Mouse (Mus musculus) gastrocnemius, adult 18-20 months (tissue): ENCODE data around the gene Zfp983. TPM values are rescaled to one million over a fixed set of nuclear protein-coding genes. Genes with fewer than 3 reads are reported as not detected.
A peak's percentile ranks its signal among the peaks of the same experiment; 100 is the strongest.
"Not testable (repeated sequence)": the region's sequence is repeated elsewhere in the genome, so short reads cannot be mapped to it uniquely, and the experiment has no call there.

Experiments
- DNase-seq: peaks from one replicate; pipeline ENCODE4 v3.0.0; 2021; ENCODE audit warnings: low spot score
- long read RNA-seq, 2 experiments: library from polyadenylated mRNA; stranded (forward); transcript quantifications; one replicate each; pipeline ENCODE4 v2.0.0; 2021
- total RNA-seq, 2 experiments: library from RNA; stranded (reverse); gene quantifications; 2 replicates each; pipeline ENCODE4 v1.2.3; 2021

Gene Zfp983
- total RNA-seq, result 1 to 10 TPM; 1.7 to 1.9 TPM
- long read RNA-seq, experiment 1, partial matches to known transcripts, result 0 of 3 reads
- long read RNA-seq, experiment 1, other reads (novel, unspliced or antisense), result 3 of 3 reads
- long read RNA-seq, experiment 2, partial matches to known transcripts, result 0 of 1 reads
- long read RNA-seq, experiment 2, other reads (novel, unspliced or antisense), result 1 of 1 reads

GRCm38 (mm10) chr17:21650364-21650907, at the start of gene Zfp983:
Gene Zfp983 (plus strand): TSS chr17:21650624.
- peak; percentile 77 for DNase-seq

DNA sequence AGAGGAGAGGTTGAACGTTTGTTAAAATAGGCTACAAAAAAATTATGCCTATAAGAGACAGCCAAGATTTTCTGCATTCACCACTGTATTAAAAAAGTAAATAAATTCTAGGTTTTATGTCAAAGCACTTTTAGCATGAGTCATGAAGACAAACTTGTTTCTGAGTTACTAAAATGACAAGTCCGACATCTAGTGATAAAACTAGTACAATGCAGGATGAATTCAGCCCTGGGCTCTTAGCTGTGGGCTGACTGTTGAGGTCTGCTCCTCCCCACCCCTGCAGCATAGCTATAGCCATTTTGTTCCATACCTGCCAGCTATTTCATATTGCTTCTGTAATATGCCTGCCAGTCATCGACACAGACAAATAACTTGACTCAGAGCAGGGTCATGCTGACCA, 34.1 kb upstream of the Zfp983 start:
- DNase-seq, result no peak

- DNase-seq, result no peak
Measured at GRCm38 (mm10) chr17:21617352-21617751, 33.1 kb upstream of the Zfp983 start.

- no peak for DNase-seq
Measured at GRCm38 (mm10) chr17:21623647-21624046, 26.8 kb upstream of the Zfp983 start.

DNA sequence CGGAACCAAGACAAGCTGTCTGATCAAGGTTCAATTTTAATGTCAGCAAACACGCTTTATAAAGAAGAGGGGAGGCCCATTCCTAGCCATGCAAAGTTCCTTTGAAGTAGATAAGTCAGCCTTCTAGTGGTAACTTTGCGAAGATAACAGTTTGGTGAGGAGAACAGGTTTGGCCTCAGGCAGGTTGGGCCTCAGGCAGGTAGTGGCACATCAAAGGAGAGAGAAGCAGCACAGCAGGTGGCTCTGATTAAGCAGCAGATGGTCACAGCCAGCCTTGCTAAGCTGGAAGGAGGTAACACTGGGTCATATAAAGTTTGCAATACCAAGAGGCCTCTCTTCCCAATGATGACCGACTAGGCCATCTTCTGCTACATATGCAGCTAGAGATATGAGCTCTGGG, 14.7 kb upstream of the Zfp983 start:
- not testable (repeated sequence) for DNase-seq

DNA sequence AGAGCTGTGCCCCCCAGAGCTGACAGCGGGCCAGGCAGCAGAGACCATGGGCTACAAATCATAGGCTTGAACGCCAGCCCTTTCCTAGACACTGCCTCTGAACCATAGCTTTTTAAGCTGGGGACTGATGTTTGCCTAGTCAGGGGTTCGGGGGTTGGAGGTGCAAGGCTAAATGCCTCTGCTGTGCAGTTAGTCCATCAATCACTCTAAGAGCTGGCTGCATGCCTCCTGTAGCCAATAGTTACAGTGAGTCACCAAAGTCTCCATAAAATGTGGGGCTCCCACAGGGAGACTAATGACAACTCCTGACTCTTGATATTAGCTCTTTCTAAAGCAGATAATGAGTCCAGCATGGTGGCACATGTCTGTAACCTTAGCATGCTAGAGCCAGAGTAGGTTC, 1.6 kb upstream of the Zfp983 start:
- no peak for DNase-seq

- DNase-seq, result peak; percentile 3
Measured at GRCm38 (mm10) chr17:21649936-21650335, 488 bp upstream of the Zfp983 start.

DNA sequence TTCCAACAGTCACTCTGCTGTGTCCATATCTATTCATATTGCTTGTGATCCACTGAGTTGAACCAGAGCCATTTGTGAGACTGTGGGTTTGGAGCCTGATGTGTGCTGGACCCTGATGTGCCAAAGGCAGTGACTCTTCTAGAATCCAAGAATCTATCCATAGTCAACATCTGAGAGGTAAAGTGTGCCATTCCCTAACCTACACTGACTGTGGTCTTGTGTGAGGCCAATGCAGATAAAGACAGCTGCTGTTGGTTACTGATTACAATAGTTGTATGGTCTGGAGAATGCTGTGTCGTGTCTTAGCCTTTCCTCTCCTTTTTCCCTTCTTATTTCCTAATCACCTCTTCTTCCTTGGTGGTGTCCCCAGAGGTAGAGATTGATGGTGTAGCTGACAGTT, 28.4 kb downstream of the Zfp983 start:
- DNase-seq, result not testable (repeated sequence)

DNA sequence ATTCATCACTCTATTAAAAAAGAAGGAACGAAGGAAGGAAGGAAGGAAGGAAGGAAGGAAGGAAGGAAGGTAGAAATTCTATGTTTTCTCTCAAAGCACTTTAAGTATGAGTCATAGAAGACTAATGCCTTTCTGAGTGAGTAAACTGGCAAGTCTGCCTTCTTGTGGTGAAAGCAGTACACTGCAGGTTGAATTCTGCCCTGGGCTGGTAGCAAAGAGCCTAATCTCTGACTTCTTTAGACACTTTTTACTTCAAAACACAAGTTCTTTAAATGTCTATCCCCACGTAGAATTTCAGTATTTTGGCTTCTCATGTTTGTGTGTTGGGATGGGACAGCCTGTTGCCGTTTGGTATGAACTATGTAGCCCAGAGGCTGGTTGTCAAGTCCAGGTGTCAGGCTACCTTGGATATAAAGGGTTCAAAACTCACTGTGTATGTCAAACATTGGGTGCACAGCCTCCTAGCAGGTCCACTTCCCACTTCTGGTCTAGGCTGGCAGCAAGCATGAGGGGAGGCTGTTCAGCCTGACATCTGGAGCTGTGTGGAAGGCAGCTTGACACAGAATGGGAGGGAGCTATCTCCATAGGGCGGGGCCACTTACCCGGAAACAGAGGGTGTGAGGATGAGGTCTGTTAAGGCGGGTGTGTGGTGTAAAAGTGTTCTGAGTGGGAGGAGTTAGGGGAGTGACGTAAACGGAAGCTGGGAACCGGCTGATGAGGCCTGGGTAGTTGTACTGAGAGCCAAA, 29.0 kb downstream of the Zfp983 start:
- DNase-seq, result peak; percentile 89

DNA sequence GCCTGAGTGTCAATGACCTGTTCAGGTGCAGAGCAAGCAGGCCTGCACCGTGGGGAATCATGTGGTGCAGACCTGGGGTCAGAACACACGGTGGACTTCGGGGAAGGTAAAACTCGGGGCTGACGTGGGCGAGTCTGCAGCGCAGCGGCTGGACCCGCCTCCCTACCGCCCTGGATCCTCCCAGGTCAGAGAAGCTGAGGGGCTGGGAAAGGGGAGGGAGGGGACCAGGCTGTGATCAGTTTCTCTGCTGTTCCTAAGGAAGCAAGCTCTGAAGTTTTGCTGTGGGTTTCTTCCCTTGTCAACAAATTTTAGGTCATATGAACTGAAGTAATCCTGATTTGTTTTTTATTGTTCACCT, 29.6 kb downstream of the Zfp983 start:
- not testable (repeated sequence) for DNase-seq

- DNase-seq, result no peak
Measured at GRCm38 (mm10) chr17:21691560-21691959, 41.1 kb downstream of the Zfp983 start, which contains the start of gene Gm10226. Gene Gm10226 (plus strand): TSS chr17:21691860.

DNA sequence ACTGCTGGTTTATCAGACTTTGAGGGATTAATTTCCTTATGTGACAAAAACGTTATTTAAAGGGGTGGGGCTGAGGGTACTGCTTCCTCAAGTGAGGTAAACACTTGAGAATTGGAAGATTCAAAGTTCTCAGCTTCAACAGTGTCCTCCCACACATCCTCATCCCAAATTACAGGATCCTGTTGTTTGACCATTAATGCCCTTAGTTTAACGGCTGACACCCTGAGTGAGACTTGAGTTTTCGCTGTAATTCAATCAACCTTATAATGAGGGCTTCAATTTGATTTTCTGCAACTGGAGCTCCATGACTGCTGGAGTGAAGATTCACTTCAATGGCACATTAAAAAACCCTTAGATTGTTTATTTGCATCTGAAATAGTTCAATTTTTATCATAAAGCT, 42.9 kb downstream of the Zfp983 start:
- DNase-seq, result no peak

- no peak for DNase-seq
Measured at GRCm38 (mm10) chr17:21696073-21696472, 45.6 kb downstream of the Zfp983 start.

DNA sequence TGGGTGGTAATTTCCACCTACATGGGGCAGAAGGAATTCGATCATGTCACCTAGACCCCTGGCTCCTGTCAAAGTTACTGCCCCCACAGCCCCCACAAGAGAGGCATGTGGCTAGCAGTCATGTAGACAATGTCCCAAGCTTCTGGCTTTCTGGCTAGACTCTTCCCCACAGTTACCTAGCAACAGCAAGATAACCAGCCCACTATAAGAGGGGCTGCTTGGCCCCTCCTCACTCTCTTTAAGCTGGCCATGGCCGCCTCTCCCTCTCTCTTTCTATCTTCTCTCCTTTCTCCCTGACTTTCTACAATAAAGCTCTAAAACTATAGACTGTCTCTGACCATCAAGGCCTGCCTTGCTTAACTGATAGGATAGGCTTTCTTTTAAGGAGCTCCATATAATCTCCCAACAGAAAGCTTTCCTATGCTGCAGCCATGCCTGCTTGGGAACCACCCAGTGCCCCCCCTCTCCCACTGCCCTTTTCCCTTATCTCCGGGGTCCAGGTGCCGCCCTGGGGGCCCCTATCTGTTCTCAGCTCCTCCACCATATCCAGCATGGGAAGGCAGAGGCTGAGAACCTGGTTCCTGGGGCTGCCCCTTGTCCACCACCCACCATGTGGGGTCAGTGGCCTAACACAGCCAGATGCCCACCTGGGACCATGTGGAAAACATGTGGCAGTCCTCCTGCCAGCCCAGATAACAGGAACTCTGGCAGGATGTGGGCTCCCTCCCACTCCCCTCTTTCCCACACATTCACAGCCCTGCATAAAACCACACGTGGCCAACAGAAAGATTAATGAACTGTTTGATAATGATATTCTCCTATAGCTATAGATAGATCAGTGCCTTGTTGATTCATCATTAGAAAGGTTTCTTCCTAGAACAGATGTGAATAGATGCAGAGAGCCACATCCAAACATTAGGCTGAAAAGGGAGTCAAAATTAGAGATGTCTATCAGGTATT, 52.1 kb downstream of the Zfp983 start:
- DNase-seq, result no peak

DNA sequence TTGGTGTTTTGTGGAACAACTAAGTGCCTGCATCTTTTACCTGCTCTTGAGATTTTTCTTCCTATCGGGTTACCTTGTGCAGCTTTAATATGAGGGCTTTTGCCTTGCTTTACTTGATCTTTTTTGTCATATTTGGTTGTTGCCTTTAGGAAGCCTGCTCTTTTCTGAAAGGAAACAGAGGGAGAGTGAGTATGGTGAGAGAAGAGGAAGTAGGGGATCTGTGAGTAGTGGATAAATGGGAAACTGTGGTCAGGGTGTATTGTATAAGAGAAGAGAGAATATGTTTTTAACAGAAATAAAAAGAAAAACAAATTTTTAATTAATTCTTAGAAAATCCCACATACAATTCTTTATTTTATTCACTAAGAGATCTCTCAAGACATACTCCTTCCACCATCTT, 53.0 kb downstream of the Zfp983 start:
- DNase-seq, result no peak

DNA sequence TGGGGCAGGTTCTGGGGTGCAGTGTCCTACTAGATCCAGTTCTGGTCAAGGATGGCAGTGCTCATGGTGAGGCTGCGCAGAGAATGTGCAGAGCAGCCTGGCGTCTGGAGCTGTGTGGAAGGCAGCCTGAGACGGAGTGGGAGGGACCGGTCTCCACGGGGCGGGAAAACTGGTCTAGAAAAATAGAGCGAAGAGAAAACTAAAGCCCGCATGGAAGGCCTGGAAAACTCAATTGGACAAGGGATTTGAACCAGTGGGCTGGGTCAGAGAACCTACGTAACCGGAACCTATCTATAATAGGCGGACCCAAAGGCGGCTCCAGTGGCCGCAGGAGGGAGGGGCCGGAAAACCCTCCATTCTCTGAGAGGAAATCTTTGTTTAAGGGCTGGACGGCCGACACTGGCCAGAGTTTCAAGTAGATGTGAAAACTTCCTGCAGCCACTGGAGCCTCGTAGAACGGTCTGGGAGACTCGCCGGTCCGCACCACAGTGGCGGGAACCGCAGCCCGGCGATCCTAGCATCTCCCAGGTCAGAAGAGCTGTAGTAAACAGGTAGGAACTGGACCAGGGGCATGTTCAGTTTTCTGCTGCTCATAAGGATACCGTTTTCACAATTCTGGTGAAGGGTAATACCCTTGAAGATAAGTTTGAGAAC, 57.0 kb downstream of the Zfp983 start, which contains the start of gene Zfp760:
Gene Zfp760 (plus strand): TSS at position 399 of the 654 bp plus-strand sequence.
- DNase-seq, result peak; percentile 82

- no peak for DNase-seq
Measured at GRCm38 (mm10) chr17:21708401-21708800, 58.0 kb downstream of the Zfp983 start.
